Mouse (Mus musculus) cerebellum, adult (tissue): Measurements from ENCODE around the gene Slc16a9.

ENCODE experiments used
- ATAC-seq: cut with Nextera tagmentation; 2 replicates; pipeline ENCODE4 v1.9.2; 2017; ENCODE audit warnings: mild to moderate bottlenecking, moderate library complexity, mixed read lengths; ENCODE audit not compliant: insufficient number of reproducible peaks, low FRiP score, low TSS enrichment

The Slc16a9 gene

DNA sequence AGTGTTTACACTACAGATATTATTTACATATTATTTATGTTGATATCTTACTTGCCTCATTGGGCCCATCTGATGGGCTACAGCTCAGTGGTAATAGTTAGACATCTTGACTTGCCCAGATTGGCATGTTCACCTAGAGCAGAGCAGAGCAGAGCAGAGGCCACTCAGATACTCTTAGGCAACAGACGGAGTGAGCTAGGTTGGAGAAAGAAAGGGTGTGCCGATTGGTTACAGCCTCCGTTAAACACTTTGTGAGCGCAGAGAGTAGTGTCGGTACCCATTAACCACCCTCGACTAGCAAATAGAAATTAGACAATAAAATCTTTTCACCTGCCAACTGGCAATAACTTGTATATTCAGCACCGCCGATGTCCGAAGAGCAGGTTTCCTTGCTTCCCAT lies 1.2 kb downstream of the Slc16a9 start:
- no peak for ATAC-seq

DNA sequence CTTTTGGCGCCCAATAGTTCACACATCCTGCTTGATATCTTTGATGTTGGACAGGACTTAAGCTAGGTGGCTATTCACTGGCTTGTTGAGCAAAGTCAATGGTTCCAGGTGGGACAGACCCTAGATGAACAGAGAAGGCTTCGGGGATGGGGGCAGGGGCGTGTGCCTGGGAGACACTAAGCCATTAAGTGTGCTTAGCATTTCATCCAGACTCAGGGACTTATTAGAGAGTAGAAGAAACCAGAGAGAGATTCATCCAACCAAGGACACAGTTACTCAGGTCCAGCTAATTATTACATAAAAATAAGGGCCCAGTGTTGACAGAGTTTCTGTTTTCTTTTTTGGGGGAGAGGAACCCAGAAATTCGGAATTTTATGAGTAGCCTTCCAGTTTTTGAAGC lies 5.5 kb downstream of the Slc16a9 start:
- ATAC-seq, result no peak

DNA sequence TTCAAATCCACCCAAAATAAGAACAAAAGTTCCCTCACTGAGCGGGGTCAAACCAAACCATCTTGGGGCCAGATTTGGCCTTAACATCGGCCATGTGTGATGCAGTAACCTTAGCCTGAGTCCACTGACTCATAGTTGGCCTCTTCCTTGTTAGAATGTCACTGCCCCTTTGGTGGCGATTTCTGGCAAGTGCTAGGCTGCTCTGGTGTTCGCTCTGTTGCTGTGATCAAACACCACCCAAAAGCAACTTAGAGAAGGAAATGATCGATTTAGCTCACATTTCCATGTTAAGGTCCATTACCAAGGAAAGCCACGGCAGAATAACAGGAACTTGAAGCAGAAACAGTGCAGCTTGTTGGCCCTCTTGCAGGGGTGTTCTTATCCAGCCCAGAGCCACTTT lies 5.9 kb downstream of the Slc16a9 start:
- ATAC-seq, result no peak

DNA sequence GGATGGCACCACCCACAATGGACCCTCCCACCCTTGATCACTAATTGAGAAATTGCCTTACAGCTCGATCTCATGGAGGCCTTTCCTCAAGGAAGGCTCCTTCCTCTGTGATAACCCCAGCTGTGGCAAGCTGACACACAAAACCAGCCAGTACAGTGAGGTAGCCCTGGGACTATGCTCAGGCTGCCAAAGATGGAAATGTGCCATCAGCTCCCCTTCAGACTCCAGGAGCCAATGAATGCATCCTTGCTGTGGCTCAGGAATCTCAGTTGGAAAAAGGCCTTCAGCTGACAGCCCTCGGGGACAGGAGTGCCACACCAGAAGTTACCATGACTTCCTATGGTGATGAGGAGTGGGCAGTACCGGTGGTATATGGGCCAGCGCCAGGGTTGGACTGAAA lies 9.8 kb downstream of the Slc16a9 start:
- no peak for ATAC-seq

DNA sequence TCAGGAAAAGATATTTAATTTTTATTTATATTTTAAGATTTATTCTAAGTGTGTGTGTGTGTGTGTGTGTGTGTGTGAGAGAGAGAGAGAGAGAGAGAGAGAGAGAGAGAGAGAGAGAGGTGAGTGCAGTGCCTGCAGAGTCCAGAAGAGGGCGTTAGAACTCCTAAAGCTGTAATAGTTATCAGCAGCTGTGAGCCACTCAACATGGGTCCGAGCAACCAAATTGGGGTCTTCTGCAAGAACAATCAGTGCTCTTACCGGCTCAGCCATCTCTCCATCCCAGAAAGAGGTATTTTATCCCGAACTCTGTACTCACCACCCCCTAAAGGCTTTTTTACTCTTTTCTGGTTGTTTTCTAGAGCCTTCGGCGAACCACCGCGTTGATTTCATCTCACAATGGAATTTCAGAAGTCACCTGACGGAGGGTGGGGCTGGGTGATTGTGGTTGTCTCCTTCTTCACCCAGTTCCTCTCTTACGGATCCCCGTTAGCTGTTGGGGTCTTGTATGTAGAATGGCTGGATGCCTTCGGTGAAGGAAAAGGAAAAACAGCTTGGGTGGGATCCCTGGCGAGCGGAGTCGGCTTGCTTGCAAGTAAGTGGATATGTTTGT lies 10.8 kb downstream of the Slc16a9 start:
- no peak for ATAC-seq

DNA sequence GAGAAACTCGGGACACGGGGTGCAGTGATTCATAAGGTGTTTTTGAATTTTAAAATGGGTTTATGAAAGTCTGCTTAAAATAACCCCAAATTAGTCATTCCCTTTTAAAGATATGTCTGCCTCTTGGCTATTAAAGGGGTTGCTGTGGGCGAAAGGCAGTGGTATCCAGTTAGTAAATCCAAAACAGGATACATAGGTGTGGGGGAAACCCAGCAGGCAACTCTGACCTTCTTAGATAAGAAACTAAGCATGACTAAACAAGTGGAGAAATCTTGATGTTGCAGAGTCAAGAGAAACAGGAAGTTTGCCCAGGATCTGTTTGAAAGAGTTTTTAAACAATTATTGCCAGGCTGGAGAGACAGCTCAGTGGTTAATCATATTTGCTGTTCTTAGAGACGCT lies 12.1 kb downstream of the Slc16a9 start:
- ATAC-seq, result no peak

DNA sequence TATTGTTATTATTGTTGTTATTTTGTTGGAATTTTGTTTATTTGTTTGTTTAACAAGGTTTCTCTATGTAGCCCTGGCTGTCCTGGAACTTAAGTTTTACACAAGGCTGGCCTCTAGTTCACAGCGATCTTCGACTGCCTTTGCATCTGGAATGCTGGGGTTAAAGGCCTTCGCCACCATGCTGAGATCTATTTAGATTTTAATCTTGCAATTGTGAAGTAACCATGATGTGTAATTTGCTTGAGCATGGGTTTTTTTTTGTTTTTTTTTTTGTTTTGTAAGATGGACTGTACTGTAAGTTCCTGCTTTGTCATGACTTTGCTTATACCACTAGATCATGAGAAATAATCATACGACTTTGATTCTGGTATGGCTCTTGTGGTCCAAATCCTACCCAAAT lies 16.0 kb downstream of the Slc16a9 start:
- ATAC-seq, result no peak

DNA sequence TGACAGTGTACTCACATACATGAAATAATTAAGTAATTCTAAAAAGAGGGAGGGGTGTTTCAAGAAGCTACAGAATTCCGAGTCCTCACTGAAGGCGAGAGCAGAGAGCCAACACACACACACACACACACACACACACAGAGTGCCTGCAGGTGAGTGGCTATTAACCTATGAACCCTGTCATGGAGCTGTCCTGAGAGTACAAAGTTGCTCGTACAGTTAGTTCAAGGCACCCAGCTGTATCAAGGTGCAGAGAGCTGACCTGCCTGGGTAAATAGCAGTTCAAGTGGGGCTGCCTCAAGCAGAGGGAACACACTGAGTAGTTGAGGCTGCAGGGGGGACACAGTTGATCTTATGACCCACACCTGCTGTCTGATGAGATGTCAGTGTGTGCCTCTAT lies 17.2 kb downstream of the Slc16a9 start:
- no peak for ATAC-seq

DNA sequence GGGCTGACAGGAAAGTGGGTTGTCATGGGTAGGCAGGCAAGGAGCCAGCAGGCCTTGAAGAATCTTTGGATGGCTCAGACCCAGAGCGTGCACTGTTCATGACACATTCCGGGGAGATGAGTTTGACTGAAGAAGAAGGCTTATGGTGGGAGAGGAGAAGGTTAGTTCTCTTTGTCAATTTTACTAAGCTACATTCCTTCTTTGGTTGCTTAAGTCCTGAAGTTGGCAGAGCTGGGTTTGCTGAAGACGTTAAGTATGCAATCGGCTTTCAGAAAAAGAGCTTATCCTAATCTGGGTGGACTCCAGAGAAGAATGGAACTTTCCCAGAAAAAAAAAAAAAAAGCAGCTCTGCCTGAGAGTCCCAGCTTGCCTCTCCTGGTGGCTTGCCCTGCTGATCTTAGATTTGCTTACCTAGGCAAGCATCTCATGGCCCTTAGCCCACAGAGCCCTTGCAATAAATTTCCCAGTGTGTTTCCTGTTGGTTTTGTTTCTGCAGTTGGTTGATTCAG lies 18.8 kb downstream of the Slc16a9 start:
- ATAC-seq, result no peak

DNA sequence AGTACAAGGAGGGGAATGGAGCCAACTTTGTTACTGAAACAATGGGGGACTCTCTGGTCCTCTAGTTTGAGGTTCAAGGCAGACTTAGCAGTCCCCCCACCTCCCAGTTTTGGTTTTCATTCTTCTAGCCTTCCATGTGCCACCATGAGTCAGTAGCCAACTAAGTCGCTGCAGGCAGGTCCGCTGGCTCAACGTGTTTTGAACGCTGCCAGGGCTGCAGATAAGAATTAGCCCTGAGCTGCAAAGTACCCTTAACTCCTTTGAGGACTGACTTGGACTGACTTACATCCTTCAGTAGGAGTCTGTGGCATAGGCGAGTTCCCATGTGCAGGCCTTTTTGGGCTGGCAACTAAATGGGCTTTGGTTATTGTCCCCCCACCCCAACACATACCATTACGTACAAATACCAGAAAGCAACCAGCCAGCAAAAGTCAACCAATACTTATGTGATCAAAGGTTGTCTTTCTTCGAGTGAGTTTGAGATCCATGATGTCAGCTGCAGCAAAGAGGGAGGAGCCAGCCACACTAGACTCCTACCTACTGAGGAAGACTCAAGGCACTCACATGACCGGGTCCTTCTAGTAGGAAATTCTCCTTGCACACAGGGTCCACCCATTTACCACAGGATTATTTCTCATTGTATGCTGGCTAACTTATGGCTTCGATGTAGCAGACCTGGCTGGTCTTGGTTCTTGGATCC lies 19.6 kb downstream of the Slc16a9 start:
- no peak for ATAC-seq

DNA sequence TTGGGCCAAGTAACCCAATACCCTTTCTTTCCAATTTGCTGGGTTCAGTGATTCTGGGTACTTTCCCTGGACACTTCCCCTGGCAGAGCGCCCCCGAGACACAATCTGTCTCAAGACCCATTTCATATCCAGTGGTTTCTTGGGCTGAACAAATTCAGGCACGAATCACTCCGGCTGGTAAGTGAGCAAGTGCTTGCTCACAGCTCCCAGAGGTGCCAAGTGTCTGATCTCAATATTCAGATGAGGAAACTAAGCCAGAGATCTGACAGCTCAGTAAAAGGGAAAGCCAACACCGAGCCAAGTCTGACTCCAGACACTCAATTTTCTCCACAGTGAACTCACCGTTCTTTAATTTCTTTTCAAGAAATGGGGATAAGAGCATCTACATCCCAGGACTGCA lies 21.6 kb downstream of the Slc16a9 start:
- ATAC-seq, result no peak

DNA sequence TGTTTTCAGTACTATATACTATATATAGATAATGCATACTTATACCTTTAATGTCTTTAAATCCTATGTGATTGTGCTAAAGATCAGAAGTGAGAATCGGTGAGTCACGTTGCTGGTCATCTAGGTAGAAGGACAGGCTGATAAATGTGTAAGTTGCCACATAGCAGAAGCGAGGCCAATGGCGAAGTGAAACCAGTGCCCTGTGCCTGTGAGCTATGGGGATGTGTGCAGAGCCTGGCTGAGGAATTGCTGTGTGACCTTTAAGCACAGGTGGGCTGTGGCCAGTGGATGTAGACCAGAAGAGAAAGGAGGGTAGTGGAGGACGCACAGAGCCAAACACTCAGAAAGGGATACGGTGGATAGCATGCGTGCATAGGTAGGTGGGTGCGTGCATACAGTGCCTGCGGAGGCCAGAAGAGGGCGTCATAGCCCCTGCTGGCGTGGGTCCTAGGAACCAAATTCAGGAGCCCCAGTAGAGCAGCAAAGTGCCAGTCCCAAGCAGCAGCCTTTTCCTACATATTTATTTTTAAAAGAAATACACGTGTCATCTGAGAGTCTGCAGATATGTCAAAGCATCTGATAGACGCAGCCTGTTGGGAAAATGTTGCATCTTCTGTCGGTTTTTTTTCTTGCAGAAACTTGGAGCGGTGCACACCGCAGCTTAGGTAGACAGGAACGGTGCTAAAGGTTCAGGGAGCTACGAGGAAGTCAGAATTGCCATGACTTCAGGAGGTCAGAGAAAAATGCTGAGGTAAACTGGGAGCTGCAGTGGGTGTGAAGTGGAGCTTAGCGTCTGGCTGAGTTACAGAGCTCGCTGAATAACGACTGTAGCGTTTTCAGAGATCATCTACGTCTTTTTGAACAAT lies 23.9 kb downstream of the Slc16a9 start:
- ATAC-seq, result no peak

DNA sequence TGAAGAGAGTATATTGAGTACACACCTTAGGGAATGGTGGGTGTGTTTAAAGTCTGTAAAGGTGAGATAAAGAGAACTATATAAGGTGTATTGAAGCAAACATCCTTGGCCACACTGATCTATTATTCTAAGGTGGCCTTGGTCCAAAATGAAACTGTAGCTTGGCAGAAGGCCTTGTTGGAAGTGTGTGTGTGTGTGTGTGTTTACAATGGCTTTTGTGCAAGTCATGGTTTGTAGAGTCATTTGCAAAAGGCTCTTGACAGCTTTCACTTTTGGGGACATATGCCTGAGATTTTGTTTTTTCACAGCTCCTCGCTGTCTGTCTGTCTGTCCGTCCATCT lies 24.5 kb downstream of the Slc16a9 start:
- ATAC-seq, result no peak

DNA sequence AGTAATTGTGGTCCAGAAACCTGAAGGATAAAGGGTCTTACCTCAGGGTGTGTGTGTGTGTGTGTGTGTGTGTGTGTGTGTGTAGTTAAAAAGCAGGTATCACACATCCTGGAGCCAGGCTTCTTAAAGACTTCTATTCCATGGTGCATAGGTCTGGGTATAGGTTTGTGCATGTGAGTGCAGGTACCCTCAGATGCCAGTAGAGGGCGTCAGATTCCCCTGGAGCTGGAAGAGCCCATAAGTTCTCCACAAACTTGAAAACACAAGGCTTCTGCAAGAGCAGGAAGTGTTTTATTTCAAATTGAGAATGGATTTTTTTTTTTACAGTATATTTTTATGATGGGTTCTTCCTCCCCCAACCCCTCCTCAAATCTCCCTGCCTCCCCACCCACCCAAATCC lies 31.8 kb downstream of the Slc16a9 start:
- ATAC-seq, result no peak

DNA sequence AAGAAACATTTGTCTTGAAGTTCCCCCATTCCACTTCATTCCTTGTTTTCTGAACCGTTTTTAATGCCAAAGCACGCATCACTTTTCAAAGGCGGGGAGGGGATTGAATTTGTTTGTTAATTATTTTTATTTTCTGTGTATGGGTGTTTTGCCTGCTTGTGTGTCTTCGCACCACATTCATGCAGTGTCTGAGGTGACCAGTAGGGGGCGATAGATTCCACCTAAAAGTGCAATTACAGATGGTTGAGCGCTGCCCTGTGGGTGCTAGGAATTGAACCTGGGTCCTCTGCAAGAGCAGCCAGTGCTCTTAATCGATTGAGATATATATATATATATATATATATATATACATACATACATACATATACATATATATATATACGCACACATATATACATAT lies 34.4 kb downstream of the Slc16a9 start:
- no peak for ATAC-seq

DNA sequence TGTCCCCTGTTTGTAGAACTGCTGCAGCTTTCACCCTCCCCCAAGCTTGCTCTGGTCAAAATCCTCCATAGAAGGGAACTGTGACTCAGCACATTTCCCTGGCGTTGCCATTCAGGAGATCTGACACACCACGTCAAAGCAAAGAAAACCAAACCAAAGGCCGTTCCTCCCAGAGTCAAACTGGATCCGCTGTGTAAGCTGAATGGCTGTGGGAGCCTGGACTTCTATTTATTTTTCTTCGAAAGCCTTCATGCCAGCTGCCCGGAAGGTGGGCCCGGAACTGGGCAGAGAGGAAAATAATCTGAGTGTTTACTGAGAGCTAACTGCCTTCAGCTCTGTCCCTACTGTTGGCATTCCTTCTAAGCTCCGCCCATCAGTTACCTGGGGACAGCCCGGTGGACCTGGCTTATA lies 42.9 kb downstream of the Slc16a9 start:
- no peak for ATAC-seq

DNA sequence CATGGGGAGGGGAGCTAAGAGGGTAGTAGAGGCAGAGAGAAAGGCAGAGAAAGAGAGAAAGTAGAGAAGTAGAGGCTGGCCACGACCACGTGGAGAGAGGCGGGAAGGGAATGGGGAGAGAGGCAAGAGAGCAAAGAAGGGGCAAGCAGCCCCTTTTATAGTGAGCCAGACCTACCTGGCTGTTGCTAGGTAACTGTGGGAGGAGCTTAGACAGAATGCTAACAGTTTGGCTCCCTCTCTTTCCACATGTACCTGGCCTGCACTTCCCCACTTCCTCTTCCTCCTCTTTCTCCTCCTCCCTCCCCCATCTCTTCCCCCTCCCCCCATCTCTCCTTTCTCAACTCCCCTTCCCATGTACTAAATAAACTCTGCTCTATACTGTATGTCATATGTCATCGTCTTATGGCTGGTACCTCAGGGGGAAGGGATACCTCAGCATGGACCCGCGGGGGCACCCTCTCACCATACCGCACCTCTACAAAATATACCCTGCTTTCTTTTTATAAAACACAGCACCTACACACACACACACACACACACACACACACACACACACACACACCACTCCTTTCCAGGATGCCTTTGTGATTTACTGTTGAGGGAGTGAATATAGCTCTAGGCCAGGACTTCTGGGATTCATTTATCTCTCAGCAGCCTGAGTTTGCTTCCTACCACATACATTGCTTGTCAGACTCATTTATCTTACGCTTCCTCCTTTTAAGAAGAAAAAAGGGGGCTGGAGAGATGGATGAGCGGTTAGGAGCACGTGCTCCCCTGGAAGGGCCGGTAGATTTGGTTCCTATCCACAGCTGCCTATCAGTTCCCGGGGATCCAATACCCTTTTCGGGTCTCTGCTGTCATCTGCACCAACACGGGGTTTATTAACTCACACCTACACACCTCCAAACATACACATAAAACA lies 43.8 kb downstream of the Slc16a9 start:
- no peak for ATAC-seq

DNA sequence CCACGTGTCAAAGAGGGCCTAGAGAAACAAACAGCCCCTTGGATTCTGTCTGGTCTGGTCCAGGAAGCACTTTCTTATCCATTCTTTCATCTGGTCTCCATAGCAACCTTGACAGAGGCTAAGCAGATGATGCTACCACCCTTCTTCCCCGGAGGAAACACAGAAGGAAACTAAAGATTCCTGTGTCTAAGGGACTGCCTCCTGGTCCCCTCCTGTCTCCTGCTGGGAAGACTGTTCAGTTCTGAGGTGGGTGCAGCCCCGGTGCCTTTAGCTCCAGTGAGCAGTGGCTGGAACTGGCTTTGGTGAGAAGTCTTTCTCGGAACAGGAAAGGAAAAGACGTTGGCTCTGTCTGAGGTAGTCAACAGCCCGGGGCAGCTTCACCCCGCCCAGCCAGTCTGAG lies 47.1 kb downstream of the Slc16a9 start:
- no peak for ATAC-seq

DNA sequence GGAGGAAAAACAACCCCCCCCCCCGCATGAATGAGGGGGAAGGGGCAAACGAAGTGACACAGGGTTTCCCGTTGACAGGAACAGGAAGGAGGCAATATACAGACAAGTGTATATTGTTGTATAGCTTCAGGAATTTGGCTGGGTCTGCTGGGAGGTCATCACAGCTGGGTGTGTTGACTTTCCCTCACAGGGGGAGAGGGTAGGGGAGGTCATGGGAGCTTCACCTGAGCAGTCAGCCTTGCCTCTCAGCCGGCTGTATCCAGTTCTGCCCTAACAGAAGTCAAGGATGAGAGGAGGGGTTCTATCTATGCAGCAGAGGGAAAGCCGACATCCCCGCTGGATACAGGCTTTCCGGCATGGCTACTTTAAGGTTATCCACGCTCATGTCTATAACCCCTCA lies 49.2 kb downstream of the Slc16a9 start:
- ATAC-seq, result no peak
